Mouse (Mus musculus) stomach, postnatal 0 days (tissue): ENCODE data around the gene Sdhaf3. TPM values are rescaled to one million over a fixed set of nuclear protein-coding genes. Genes with fewer than 3 reads are reported as not detected.
A peak's percentile ranks its signal among the peaks of the same experiment; 100 is the strongest.

Experiments
- ATAC-seq: fragments of 200-750 bp; cut with Nextera tagmentation; 2 replicates; pipeline ENCODE4 v1.8.0; 2017; ENCODE audit not compliant: low FRiP score, low TSS enrichment
- DNase-seq: peaks from one replicate; pipeline ENCODE4 v3.0.0-alpha.2; 2016; ENCODE audit warnings: low spot score
- H3K27ac ChIP-seq: fragments of 300-500 bp; sonication (generic); replicated peaks from 2 replicates; pipeline ENCODE4 v1.5.1; 2014; ENCODE audit warnings: mild to moderate bottlenecking, control low read depth
- H3K27me3 ChIP-seq: fragments of 300-500 bp; sonication (generic); 2 replicates; pipeline ENCODE4 v1.6.1; 2014; ENCODE audit warnings: low read length; ENCODE audit not compliant: control insufficient read depth, insufficient read depth
- H3K36me3 ChIP-seq: fragments of 300-500 bp; sonication (generic); 2 replicates; pipeline ENCODE4 v1.6.1; 2014; ENCODE audit warnings: low read length, mixed read lengths; ENCODE audit not compliant: control insufficient read depth, insufficient read depth
- H3K4me1 ChIP-seq: fragments of 300-500 bp; sonication (generic); replicated peaks from 2 replicates; pipeline ENCODE4 v1.6.1; 2014; ENCODE audit warnings: antibody characterized with exemption; ENCODE audit not compliant: control insufficient read depth, insufficient read depth
- H3K4me2 ChIP-seq: fragments of 300-500 bp; sonication (generic); replicated peaks from 2 replicates; pipeline ENCODE4 v1.6.1; 2014; ENCODE audit warnings: low read depth, mild to moderate bottlenecking, control low read depth, moderate library complexity
- H3K4me3 ChIP-seq: fragments of 300-500 bp; sonication (generic); 2 replicates; pipeline ENCODE4 v1.5.1; 2014; ENCODE audit warnings: low read depth, low read length, control low read depth
- H3K9ac ChIP-seq: fragments of 300-500 bp; sonication (generic); 2 replicates; pipeline ENCODE4 v1.6.1; 2014; ENCODE audit warnings: mild to moderate bottlenecking, low read length, control low read depth, mixed read lengths
- H3K9me3 ChIP-seq: fragments of 300-500 bp; sonication (generic); 2 replicates; pipeline ENCODE4 v1.6.1; 2016; ENCODE audit warnings: low read length; ENCODE audit not compliant: control insufficient read depth
- CTCF ChIP-seq: IDR thresholded peaks from 2 replicates; pipeline ENCODE4 v1.5.1; 2016; ENCODE audit warnings: antibody characterized with exemption, low read depth, mild to moderate bottlenecking, moderate library complexity
- EP300 ChIP-seq: optimal IDR thresholded peaks from 2 replicates; pipeline ENCODE3; 2016; ENCODE audit warnings: antibody characterized with exemption
- WGBS: fragments of 180-500 bp; shearing (Covaris S2); extraction: QIAGEN DNeasy Blood & Tissue Kit; methylation state at CpG from one replicate; pipeline ENCODE4 v1.1.7; 2014; 5-methylcytosine and 5-hydroxymethylcytosine counted together
- polyA plus RNA-seq: library from polyadenylated mRNA; unstranded; fragments of >200 nt; fragmentation: Nextera tagmentation; extraction: Ambion mirVana; gene quantifications from 2 replicates; pipeline ENCODE4 v1.2.1, GENCODE M21; 2015

The Sdhaf3 gene
- polyA plus RNA-seq, 1 experiment from 2014 or later: 3.7 TPM

- Histone ChIP-seq H3K4me3 (no peak overlapping the region), H3K9me3 (no peaks in the 10 kb centered on the region), H3K27me3 (no peaks in the 10 kb centered on the region), H3K9ac (no peak overlapping the region), H3K4me1 (no peaks in the 10 kb centered on the region), H3K36me3 (no peaks in the 10 kb centered on the region), H3K27ac (no peak overlapping the region), H3K4me2 (no peak overlapping the region)
- no peak for TF ChIP-seq CTCF
- TF ChIP-seq EP300: no peak
- 32% methylated on average over 1 of the region's 1 CpGs for WGBS
- ATAC-seq (no peak), DNase-seq (no peak)
These were observed 30.5 kb upstream of the Sdhaf3 start for GRCm38 (mm10) chr6:6925264-6925663.

- DNase-seq (no peak), ATAC-seq (no peak)
- TF ChIP-seq CTCF: no peak
- H3K27me3 ChIP-seq: no peaks in the 10 kb centered on the region
- H3K36me3 ChIP-seq: no peaks in the 10 kb centered on the region
- H3K27ac ChIP-seq: no peak overlapping the region
- no peak overlapping the region for H3K9ac ChIP-seq
- no peaks in the 10 kb centered on the region for H3K9me3 ChIP-seq
- H3K4me3 ChIP-seq: no peak overlapping the region
- no peaks in the 10 kb centered on the region for H3K4me1 ChIP-seq
- H3K4me2 ChIP-seq: no peak overlapping the region
- WGBS: 77% methylated on average over 4 of the region's 4 CpGs
These were observed 25.0 kb upstream of the Sdhaf3 start for GRCm38 (mm10) chr6:6930831-6931230.

GRCm38 (mm10) chr6:6931507-6931906 lies 24.3 kb upstream of the Sdhaf3 start:
- Histone ChIP-seq H3K4me3 (no peak overlapping the region), H3K4me1 (no peaks in the 10 kb centered on the region), H3K9me3 (no peaks in the 10 kb centered on the region), H3K4me2 (no peak overlapping the region), H3K9ac (no peak overlapping the region), H3K27ac (no peak overlapping the region), H3K36me3 (no peaks in the 10 kb centered on the region), H3K27me3 (no peaks in the 10 kb centered on the region)
- TF ChIP-seq EP300 (no peak), CTCF (no peak)
- DNase-seq (no peak), ATAC-seq (no peak)
- 70% methylated on average over 4 of the region's 4 CpGs for WGBS

GRCm38 (mm10) chr6:6940845-6941244 lies 15.0 kb upstream of the Sdhaf3 start:
- 49% methylated on average over 2 of the region's 2 CpGs for WGBS
- H3K4me3 ChIP-seq: no peak overlapping the region
- H3K4me2 ChIP-seq: no peak overlapping the region
- no peak overlapping the region for H3K9ac ChIP-seq
- H3K4me1 ChIP-seq: no peaks in the 10 kb centered on the region
- DNase-seq (no peak), ATAC-seq (no peak)
- H3K27me3 ChIP-seq: no peaks in the 10 kb centered on the region
- TF ChIP-seq CTCF (no peak), EP300 (no peak)
- H3K9me3 ChIP-seq: no peaks in the 10 kb centered on the region
- no peaks in the 10 kb centered on the region for H3K36me3 ChIP-seq
- no peak overlapping the region for H3K27ac ChIP-seq

GRCm38 (mm10) chr6:6942813-6943212 lies 13.0 kb upstream of the Sdhaf3 start:
- TF ChIP-seq CTCF: peak; percentile 61
- no peak for TF ChIP-seq EP300
- no peak overlapping the region for H3K4me3 ChIP-seq
- peak; percentile 26 for DNase-seq
- no peak overlapping the region for H3K4me2 ChIP-seq
- H3K27ac ChIP-seq: no peak overlapping the region
- WGBS: 45% methylated on average over 6 of the region's 6 CpGs
- no peaks in the 10 kb centered on the region for H3K27me3 ChIP-seq
- no peak overlapping the region for H3K9ac ChIP-seq
- H3K9me3 ChIP-seq: no peaks in the 10 kb centered on the region
- ATAC-seq: no peak
- no peaks in the 10 kb centered on the region for H3K4me1 ChIP-seq
- no peaks in the 10 kb centered on the region for H3K36me3 ChIP-seq

GRCm38 (mm10) chr6:6947650-6948049 lies 8.2 kb upstream of the Sdhaf3 start:
- no peaks in the 10 kb centered on the region for H3K36me3 ChIP-seq
- no peak overlapping the region for H3K9ac ChIP-seq
- no peak overlapping the region for H3K4me3 ChIP-seq
- H3K4me1 ChIP-seq: no peaks in the 10 kb centered on the region
- H3K9me3 ChIP-seq: no peaks in the 10 kb centered on the region
- H3K4me2 ChIP-seq: no peak overlapping the region
- no peaks in the 10 kb centered on the region for H3K27me3 ChIP-seq
- no peak for TF ChIP-seq EP300
- TF ChIP-seq CTCF: no peak
- DNase-seq (no peak), ATAC-seq (no peak)
- H3K27ac ChIP-seq: no peak overlapping the region
- 31% methylated on average over 1 of the region's 1 CpGs for WGBS
